17 mouse cellular contexts compared by ENCODE assay signal in genomic region chr11:56374329-56374728, GRCm38 (mm10).
DNase-seq lines count a peak whose midpoint lies in the region; ATAC-seq and TF ChIP-seq lines count a peak whose summit lies in the region.
"Had no signal": no experiment of that assay in that cellular context is flagged by ENCODE, and none has a peak within 500 bp of the region (broad histone marks: within the 10 kb centered on the region; RNA-seq: fewer than 3 reads in every experiment).

No protein-coding gene starts in this region.

- H3K4me1 ChIP-seq in liver, postnatal 0 days (ENCODE audit: insufficient read depth) = no peaks in the 10 kb centered on the region
- H3K4me1 ChIP-seq: forebrain, embryonic 15.5 days; heart, embryonic 10.5 days; liver, embryonic 13.5 days; neural tube, embryonic 15.5 days had no signal

- H3K36me3 ChIP-seq in myocyte (ENCODE audit: control insufficient read depth, insufficient read depth) = no peaks in the 10 kb centered on the region
- no peaks in the 10 kb centered on the region for H3K36me3 ChIP-seq in liver, postnatal 0 days (replicated peaks; ENCODE audit: insufficient read depth, low read length)
- H3K36me3 ChIP-seq: forebrain, embryonic 15.5 days; heart, embryonic 10.5 days; liver, embryonic 13.5 days; neural tube, embryonic 15.5 days had no signal

- TF ChIP-seq EP300 in liver, postnatal 0 days (IDR thresholded peaks at IDR 0.05; ENCODE audit: low read depth) = no peak

- no peak overlapping the region for H3K27ac ChIP-seq in liver, postnatal 0 days (ENCODE audit: low read depth)
- H3K27ac ChIP-seq: forebrain, embryonic 15.5 days; heart, embryonic 10.5 days; liver, embryonic 13.5 days; neural tube, embryonic 15.5 days; stomach, postnatal 0 days had no signal

- no peaks in the 10 kb centered on the region for H3K9me3 ChIP-seq in liver, postnatal 0 days (ENCODE audit: low read length)
- H3K9me3 ChIP-seq: forebrain, embryonic 15.5 days; heart, embryonic 10.5 days; liver, embryonic 13.5 days; neural tube, embryonic 15.5 days had no signal

- no peak overlapping the region for H3K4me3 ChIP-seq in myocyte
- no peak overlapping the region for H3K4me3 ChIP-seq in liver, postnatal 0 days (ENCODE audit: low read depth, low read length)
- H3K4me3 ChIP-seq: forebrain, embryonic 15.5 days; heart, embryonic 10.5 days; liver, embryonic 13.5 days; neural tube, embryonic 15.5 days had no signal

- WGBS in liver, postnatal 0 days (ENCODE audit: insufficient replicate concordance) = 57% methylated on average over 6 of the region's 6 CpGs

- peak; percentile 6 for DNase-seq in kidney, adult 9 months
- DNase-seq in kidney, adult 8-10 months = no peak
- DNase-seq in lung, postnatal 10 days = peak; percentile 17
- DNase-seq in lung, postnatal 25 days (ENCODE audit: low spot score) = no peak
- DNase-seq in adrenal gland, adult 2 months = peak; percentile 74
- DNase-seq in liver, postnatal 0 days = no peak
- DNase-seq: cerebellum, adult 11 months; gastrocnemius, postnatal 14 days; liver, embryonic 13.5 days; right cerebral cortex, adult 18-20 months; spleen, adult 18-20 months had no signal

- no peak for TF ChIP-seq CTCF in liver, postnatal 0 days (IDR thresholded peaks at IDR 0.05; ENCODE audit: low read depth)

- H3K4me2 ChIP-seq in myocyte (ENCODE audit: low read depth) = peak overlapping the region; percentile 61
- H3K4me2 ChIP-seq in liver, postnatal 0 days (ENCODE audit: low read depth, low read length) = no peak overlapping the region
- H3K4me2 ChIP-seq: forebrain, embryonic 15.5 days; liver, embryonic 13.5 days; neural tube, embryonic 15.5 days had no signal

- H3ac ChIP-seq in myocyte (ENCODE audit: control insufficient read depth, insufficient read length) = no peak overlapping the region

- H3K79me2 ChIP-seq in myocyte (ENCODE audit: control insufficient read depth, insufficient read depth) = no peaks in the 10 kb centered on the region

- no peak for TF ChIP-seq POLR2A in myocyte (IDR thresholded peaks at IDR 0.05; ENCODE audit: insufficient read length, low read depth)

- H3K9ac ChIP-seq in liver, postnatal 0 days (replicated peaks) = no peak overlapping the region
- H3K9ac ChIP-seq: forebrain, embryonic 15.5 days; liver, embryonic 13.5 days; neural tube, embryonic 15.5 days had no signal

- H3K27me3 ChIP-seq in myocyte (ENCODE audit: control insufficient read depth, insufficient read depth, insufficient read length) = no peaks in the 10 kb centered on the region
- no peaks in the 10 kb centered on the region for H3K27me3 ChIP-seq in liver, postnatal 0 days (ENCODE audit: insufficient read depth, low read length)
- H3K27me3 ChIP-seq: forebrain, embryonic 15.5 days; liver, embryonic 13.5 days; neural tube, embryonic 15.5 days had no signal

- ATAC-seq in liver, postnatal 0 days = no peak
- ATAC-seq: activated CD4-positive, CD25-positive, alpha-beta regulatory T cell, adult 4 months; forebrain, embryonic 15.5 days had no signal

TF ChIP-seq in myocyte, 11 proteins besides CTCF, POLR2A, EP300 and RAD21:
- TF ChIP-seq SRF (IDR thresholded peaks at IDR 0.05; ENCODE audit: control insufficient read depth, insufficient read length, low read depth) (no peak), CEBPB (IDR thresholded peaks at IDR 0.05; ENCODE audit: insufficient read depth, poor library complexity, severe bottlenecking) (0 out of 2 replicates have a peak, but pooled peaks have one; percentile 41)
TF ChIP-seq in myocyte: peak in this region for 1.

Comparison
In these comparisons a context has a peak if more than half of its experiments do, and no peak if none do; other contexts are left out.
1. DNase-seq: peak in kidney, adult 9 months (single experiment), lung, postnatal 10 days (single experiment) and adrenal gland, adult 2 months (single experiment); none in kidney, adult 8-10 months (0 of 2), lung, postnatal 25 days (single experiment) and liver, postnatal 0 days (single experiment).